Mouse (Mus musculus) hematopoietic stem cell, adult 5-6 weeks (primary cell): Measurements from ENCODE around the gene Ssxb8. TPM values are rescaled to one million over a fixed set of nuclear protein-coding genes. Genes with fewer than 3 reads are reported as not detected.
"Not testable (repeated sequence)": the region's sequence is repeated elsewhere in the genome, so short reads cannot be mapped to it uniquely, and the experiment has no call there.

ENCODE experiments used
- ATAC-seq, 2 experiments: fragments of 125-278 bp in 1 of 2; replicated peaks in 1 of 2; 2 replicates each; pipeline ENCODE4 v1.8.0; 2016 to 2017; ENCODE audit warnings: inconsistent platforms in 2 of 2, mild to moderate bottlenecking in 2 of 2, moderate number of reproducible peaks in 2 of 2, low read depth in 1 of 2, moderate TSS enrichment in 1 of 2; ENCODE audit not compliant: low FRiP score in 2 of 2, poor library complexity in 2 of 2, severe bottlenecking in 2 of 2, insufficient read depth in 1 of 2, low TSS enrichment in 1 of 2
- total RNA-seq: library from RNA; stranded (forward); fragments of 172-1452, 232-1000 nt; gene quantifications from 2 replicates; pipeline ENCODE4 v1.2.3, GENCODE M21; 2017

Gene Ssxb8
- not detected in 2 replicates for total RNA-seq

DNA sequence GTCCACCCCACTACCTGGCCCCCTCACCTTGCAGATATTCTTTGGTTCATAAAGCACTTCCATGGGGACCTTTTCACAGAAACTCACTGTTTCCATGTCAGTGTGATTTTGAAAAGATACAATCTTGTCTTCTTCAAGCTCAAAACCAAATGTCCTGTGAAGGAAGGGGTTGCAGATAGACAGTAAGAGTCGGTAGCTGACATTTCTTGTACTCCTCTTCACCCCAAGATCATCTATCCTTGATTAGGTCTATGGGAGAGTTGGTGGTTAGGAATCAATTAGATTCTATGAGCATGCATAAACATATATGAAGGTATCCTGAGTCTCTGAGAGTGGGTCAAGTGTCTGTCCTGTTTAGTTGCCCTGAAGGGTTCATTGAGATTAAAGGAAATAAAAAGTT lies at the start of gene Ssxb8:
Gene Ssxb8, minus strand, starts transcription at position 101 of the 400 bp plus-strand sequence.
- ATAC-seq: not testable (repeated sequence)

DNA sequence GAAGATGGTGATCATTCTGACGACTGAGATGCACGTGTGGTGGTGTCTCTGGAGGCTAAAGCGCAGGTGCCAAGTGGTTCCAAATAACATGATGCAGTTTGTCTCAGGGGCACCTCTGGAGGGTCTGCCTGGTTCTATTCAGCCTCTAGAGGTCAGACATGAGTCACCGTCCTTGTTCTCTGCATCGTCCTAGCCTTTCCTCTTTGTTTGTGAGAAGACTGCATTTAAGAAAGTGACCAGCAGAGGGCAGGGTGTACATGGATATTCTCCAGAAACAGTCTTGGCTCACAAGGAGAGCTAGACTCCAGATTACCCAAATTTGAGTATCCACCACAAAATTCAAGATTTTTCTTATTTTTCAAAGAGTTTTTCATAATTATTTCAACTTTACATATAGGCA lies 42.3 kb upstream of the Ssxb8 start:
- ATAC-seq: peak; percentile 22 to 78; a peak in 3 of 4 replicates

DNA sequence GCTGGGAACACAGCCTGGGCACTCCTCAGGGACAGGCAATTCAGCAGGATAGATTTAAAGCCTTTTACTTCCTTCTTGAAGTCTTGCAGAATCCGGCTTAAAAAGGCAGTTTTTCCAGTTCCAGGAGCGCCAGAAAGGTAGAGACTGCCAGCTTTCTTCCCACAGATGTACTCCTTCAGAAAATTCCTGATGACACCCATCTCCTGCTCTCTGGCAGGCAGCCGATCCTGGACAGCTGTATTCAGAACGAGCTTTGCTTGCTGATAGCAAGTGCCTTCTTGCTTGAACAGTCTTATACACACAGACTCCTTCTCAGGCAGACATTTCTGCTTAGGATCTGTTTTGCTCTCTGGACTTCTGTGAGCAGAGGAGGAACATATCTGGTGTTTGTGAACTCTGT lies 27.6 kb downstream of the Ssxb8 start:
- ATAC-seq: no peak

Other genes with a start within 250 kb of the Ssxb8 start
- not detected in 2 replicates for gene Ssxb2, start 229.1 kb downstream of the Ssxb8 start, total RNA-seq
- not detected in 2 replicates for gene Gm14459, start 165.9 kb downstream of the Ssxb8 start, total RNA-seq
- gene Ssxb6, start 142.6 kb downstream of the Ssxb8 start, total RNA-seq: not detected in 2 replicates
- not detected in 2 replicates for gene Ssxb3, start 99.0 kb downstream of the Ssxb8 start, total RNA-seq
- gene Ssx9, start 57.6 kb upstream of the Ssxb8 start, total RNA-seq: not detected in 2 replicates
- gene Ssxb5, start 112.8 kb upstream of the Ssxb8 start, total RNA-seq: not detected in 2 replicates
- not detected in 2 replicates for gene Gm6592, start 153.2 kb upstream of the Ssxb8 start, total RNA-seq
- not detected in 2 replicates for gene Gm5751, start 183.4 kb upstream of the Ssxb8 start, total RNA-seq
- 2.1 and 2.8 TPM in 2 replicates for gene B630019K06Rik, start 201.5 kb upstream of the Ssxb8 start, total RNA-seq